Mouse (Mus musculus) cerebellum, postnatal 14 days (tissue): Measurements from ENCODE around the gene Vmn2r95.
"Not testable (repeated sequence)": the region's sequence is repeated elsewhere in the genome, so short reads cannot be mapped to it uniquely, and the experiment has no call there.

Experiments used
- DNase-seq, 2 experiments: peaks; one replicate each; pipeline ENCODE4 v3.0.0; 2021; ENCODE audit warnings: mixed read lengths in 2 of 2

The Vmn2r95 gene

GRCm38 (mm10) chr17:18423778-18424177 lies at the start of gene Vmn2r95:
Gene Vmn2r95, plus strand, starts transcription at chr17:18424078.
- no peak for DNase-seq

- no peak for DNase-seq
Measured at GRCm38 (mm10) chr17:18455619-18456140, 31.8 kb downstream of the Vmn2r95 start.

GRCm38 (mm10) chr17:18458126-18458634 lies 34.3 kb downstream of the Vmn2r95 start:
- DNase-seq = not testable (repeated sequence)

- no peak for DNase-seq
Measured at GRCm38 (mm10) chr17:18462695-18463094, 38.8 kb downstream of the Vmn2r95 start.

- no peak for DNase-seq
Measured at GRCm38 (mm10) chr17:18479885-18480284, 56.0 kb downstream of the Vmn2r95 start.
